Mouse (Mus musculus): ENCODE data around the gene Rnase12. TPM values are rescaled to one million over a fixed set of nuclear protein-coding genes. Genes with fewer than 3 reads are reported as not detected.

Rnase12 gene
- total and polyA plus RNA-seq, 2 experiments from 2014 or later: not detected

DNA sequence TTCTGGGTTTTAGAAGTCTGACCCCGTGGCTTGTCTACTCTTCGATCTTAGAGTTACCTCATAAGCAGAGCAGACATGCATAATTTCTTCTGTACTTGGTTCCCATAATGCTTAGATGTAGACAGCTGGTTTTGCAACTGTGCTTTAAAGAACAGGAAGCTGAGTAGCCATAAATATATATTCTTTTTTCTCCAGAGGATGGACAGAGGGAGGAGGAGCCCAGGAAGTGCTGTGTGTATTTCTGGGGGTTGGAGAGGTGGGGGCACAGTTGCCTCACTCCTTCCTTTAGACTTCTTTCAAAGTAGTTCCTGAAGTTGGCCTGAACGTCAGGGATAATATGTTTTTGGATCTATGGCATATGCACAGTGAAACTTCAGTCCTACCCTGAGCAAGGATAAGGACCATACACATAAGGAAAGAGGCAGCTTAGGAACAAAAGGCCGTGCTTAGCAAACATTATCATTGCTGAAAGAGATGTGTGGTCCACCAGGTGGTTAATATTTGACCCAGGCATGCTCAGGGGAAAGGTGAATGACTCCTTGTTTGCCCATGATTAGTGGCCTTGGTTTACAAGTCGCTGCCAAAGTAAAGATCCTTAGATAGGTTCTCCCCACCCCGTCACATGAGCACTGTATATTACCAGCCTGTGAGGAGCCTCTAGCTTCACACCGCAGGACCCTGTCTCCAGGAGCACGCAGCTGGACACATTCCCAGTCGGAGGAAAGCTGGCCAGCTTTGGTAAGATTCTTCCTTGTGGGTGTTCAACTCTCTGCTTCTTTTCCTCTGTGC is 38.5 kb upstream of the Rnase12 start:
- Histone ChIP-seq H3K27ac (ENCODE audit: low read depth, low read length) (no peak overlapping the region), H3K9ac (no peak overlapping the region), H3K4me3 (ENCODE audit: low read depth, low read length) (no peak overlapping the region), H3K9me3 (ENCODE audit: low read length) (no peaks in the 10 kb centered on the region), H3K4me1 (ENCODE audit: insufficient read depth) (no peaks in the 10 kb centered on the region), H3K36me3 (ENCODE audit: insufficient read depth) (no peaks in the 10 kb centered on the region), H3K27me3 (ENCODE audit: insufficient read depth, low read length) (no peaks in the 10 kb centered on the region), H3K4me2 (ENCODE audit: low read depth) (no peak overlapping the region)
- no peak for ATAC-seq
- no peak for TF ChIP-seq CTCF (IDR thresholded peaks at IDR 0.05; ENCODE audit: low read depth)
- DNase-seq: no peak
- 66% methylated on average over 9 of the region's 9 CpGs for WGBS

GRCm38 (mm10) chr14:51094921-51095320 is 37.5 kb upstream of the Rnase12 start:
- Histone ChIP-seq H3K27ac (ENCODE audit: low read depth, low read length) (no peak overlapping the region), H3K9me3 (ENCODE audit: low read length) (no peaks in the 10 kb centered on the region), H3K4me3 (ENCODE audit: low read depth, low read length) (no peak overlapping the region), H3K36me3 (ENCODE audit: insufficient read depth) (no peaks in the 10 kb centered on the region), H3K27me3 (ENCODE audit: insufficient read depth, low read length) (no peaks in the 10 kb centered on the region), H3K9ac (no peak overlapping the region), H3K4me1 (ENCODE audit: insufficient read depth) (no peaks in the 10 kb centered on the region), H3K4me2 (ENCODE audit: low read depth) (no peak overlapping the region)
- ATAC-seq (no peak), DNase-seq (no peak)
- no peak for TF ChIP-seq CTCF (IDR thresholded peaks at IDR 0.05; ENCODE audit: low read depth)
- 73% methylated on average over 9 of the region's 9 CpGs for WGBS

DNA sequence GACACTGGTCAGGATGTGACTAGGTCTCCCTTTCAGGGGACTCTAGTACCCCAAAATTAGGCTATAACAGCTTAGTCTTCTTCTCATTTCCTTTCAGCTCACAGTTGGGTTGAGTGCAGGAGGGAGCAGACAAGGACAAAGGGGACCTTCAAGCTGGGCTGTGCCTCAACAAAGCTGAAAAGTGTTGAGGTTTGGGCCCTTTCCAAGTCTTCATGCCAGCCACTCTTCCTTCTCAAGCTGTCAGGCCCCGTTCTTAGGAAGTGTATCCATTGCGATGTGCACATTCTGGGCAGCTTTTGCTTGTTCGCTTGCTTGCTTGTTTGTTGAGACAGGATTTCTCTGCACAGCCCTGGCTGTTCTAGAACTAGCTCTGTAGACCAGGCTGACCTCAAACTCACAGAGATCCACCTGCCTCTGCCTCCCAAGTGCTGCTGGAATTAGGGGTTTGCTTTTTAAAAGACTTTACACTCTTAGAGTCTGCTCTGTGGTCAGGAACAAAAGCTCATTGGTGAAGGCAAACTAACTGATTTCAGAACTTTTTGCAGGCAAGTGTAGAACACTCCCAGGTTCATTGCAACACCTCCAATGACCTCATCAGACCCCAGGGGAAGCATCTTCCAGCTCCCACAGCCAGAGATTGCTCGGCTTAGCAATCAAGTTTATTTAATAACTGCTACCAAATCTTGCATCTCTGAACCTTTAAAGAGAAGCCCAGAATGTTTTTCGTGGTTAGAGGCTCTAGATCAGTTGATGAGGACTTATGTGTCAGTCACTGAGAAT is 36.8 kb upstream of the Rnase12 start:
- 56% methylated on average over 5 of the region's 5 CpGs for WGBS
- Histone ChIP-seq H3K4me2 (ENCODE audit: low read depth) (no peak overlapping the region), H3K27me3 (ENCODE audit: insufficient read depth, low read length) (no peaks in the 10 kb centered on the region), H3K4me3 (ENCODE audit: low read depth, low read length) (no peak overlapping the region), H3K4me1 (ENCODE audit: insufficient read depth) (no peaks in the 10 kb centered on the region), H3K36me3 (ENCODE audit: insufficient read depth) (no peaks in the 10 kb centered on the region), H3K9ac (no peak overlapping the region), H3K9me3 (ENCODE audit: low read length) (no peaks in the 10 kb centered on the region), H3K27ac (ENCODE audit: low read depth, low read length) (no peak overlapping the region)
- no peak for TF ChIP-seq CTCF (IDR thresholded peaks at IDR 0.05; ENCODE audit: low read depth)
- peak; percentile 15 for DNase-seq
- no peak for ATAC-seq

GRCm38 (mm10) chr14:51093496-51093895 is 36.0 kb upstream of the Rnase12 start:
- Histone ChIP-seq H3K9ac (no peak overlapping the region), H3K36me3 (ENCODE audit: insufficient read depth) (no peaks in the 10 kb centered on the region), H3K4me2 (ENCODE audit: low read depth) (no peak overlapping the region), H3K27me3 (ENCODE audit: insufficient read depth, low read length) (no peaks in the 10 kb centered on the region), H3K9me3 (ENCODE audit: low read length) (no peaks in the 10 kb centered on the region), H3K27ac (ENCODE audit: low read depth, low read length) (no peak overlapping the region), H3K4me3 (ENCODE audit: low read depth, low read length) (no peak overlapping the region), H3K4me1 (ENCODE audit: insufficient read depth) (no peaks in the 10 kb centered on the region)
- 36% methylated on average over 3 of the region's 3 CpGs for WGBS
- TF ChIP-seq CTCF (IDR thresholded peaks at IDR 0.05; ENCODE audit: low read depth): no peak
- DNase-seq (no peak), ATAC-seq (no peak)

DNA sequence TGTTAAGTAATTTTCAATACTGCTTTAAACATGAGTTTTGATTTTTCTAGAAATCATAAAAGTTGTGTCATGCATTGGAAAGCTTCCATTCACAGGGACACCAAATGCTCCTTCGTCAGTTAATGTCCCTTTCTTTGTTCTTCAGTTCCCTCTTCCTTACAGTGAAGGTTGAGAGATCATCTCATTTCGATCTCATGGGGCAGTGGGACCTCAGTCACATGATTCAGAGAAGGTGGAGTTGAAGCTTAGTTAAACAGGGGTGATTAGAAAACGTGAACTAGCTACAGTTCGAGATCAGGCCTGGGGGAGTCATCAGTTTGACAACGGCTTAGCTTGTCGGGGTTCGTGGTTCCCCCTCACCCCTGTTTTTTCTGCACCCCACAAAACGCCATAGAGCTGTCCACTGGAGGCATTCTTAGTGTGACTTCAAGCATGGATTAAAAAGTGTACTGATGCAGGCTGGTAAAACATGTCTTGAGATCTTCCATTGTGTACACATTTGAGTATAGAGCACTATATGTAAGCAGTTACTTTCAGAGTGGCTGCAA is 34.7 kb upstream of the Rnase12 start:
- H3K36me3 ChIP-seq (ENCODE audit: insufficient read depth): no peaks in the 10 kb centered on the region
- H3K27me3 ChIP-seq (ENCODE audit: insufficient read depth, low read length): no peaks in the 10 kb centered on the region
- H3K4me3 ChIP-seq (ENCODE audit: low read depth, low read length): peak overlapping the region; percentile 63
- no peak for TF ChIP-seq CTCF (IDR thresholded peaks at IDR 0.05; ENCODE audit: low read depth)
- H3K4me2 ChIP-seq (ENCODE audit: low read depth): peak overlapping the region; percentile 68
- H3K27ac ChIP-seq (ENCODE audit: low read depth, low read length): no peak overlapping the region
- no peaks in the 10 kb centered on the region for H3K9me3 ChIP-seq (ENCODE audit: low read length)
- WGBS: 45% methylated on average over 8 of the region's 8 CpGs
- no peak for DNase-seq
- H3K4me1 ChIP-seq (ENCODE audit: insufficient read depth): no peaks in the 10 kb centered on the region
- H3K9ac ChIP-seq: no peak overlapping the region
- no peak for ATAC-seq

GRCm38 (mm10) chr14:51090921-51091900 is 33.8 kb upstream of the Rnase12 start, which contains the start of the genes Rnase4 and Ang:
Rnase4 (plus strand) TSS chr14:51091077.
Ang (plus strand) TSS chr14:51091150.
- Histone ChIP-seq H3K9me3 (ENCODE audit: low read length) (no peaks in the 10 kb centered on the region), H3K36me3 (ENCODE audit: insufficient read depth) (no peaks in the 10 kb centered on the region), H3K4me2 (ENCODE audit: low read depth) (peak within 1 kb of the TSS; percentile 68), H3K9ac (peak within 1 kb of the TSS; percentile 65), H3K4me3 (ENCODE audit: low read depth, low read length) (peak within 1 kb of the TSS; percentile 63), H3K4me1 (ENCODE audit: insufficient read depth) (no peaks in the 10 kb centered on the region), H3K27me3 (ENCODE audit: insufficient read depth, low read length) (no peaks in the 10 kb centered on the region), H3K27ac (ENCODE audit: low read depth, low read length) (peak within 1 kb of the TSS; percentile 82)
- 0 out of 2 replicates have a peak, but pooled peaks have one; percentile 12 for ATAC-seq
- WGBS: 5% methylated on average over 33 of the region's 33 CpGs
- TF ChIP-seq CTCF (IDR thresholded peaks at IDR 0.05; ENCODE audit: low read depth): no peak
- DNase-seq: peak; percentile 38
